Mouse (Mus musculus) thymus, postnatal 25 days (tissue): ENCODE results near the gene Slc45a3.

Source experiments
- DNase-seq: peaks from one replicate; pipeline ENCODE4 v3.0.0; 2022

The Slc45a3 gene

GRCm38 (mm10) chr1:131965818-131966217 is 3.1 kb downstream of the Slc45a3 start:
- DNase-seq, result no peak

- DNase-seq, result no peak
Observed at GRCm38 (mm10) chr1:131967336-131967735, 4.6 kb downstream of the Slc45a3 start.

GRCm38 (mm10) chr1:131968556-131968955 is 5.8 kb downstream of the Slc45a3 start:
- DNase-seq, result no peak

GRCm38 (mm10) chr1:131968983-131969382 is 6.2 kb downstream of the Slc45a3 start:
- DNase-seq, result no peak

GRCm38 (mm10) chr1:131969825-131970224 is 7.1 kb downstream of the Slc45a3 start:
- DNase-seq, result no peak

- no peak for DNase-seq
Observed at GRCm38 (mm10) chr1:131970322-131970660, 7.5 kb downstream of the Slc45a3 start.

GRCm38 (mm10) chr1:131970661-131971520 is 8.1 kb downstream of the Slc45a3 start:
- peak; percentile 26 for DNase-seq

GRCm38 (mm10) chr1:131971771-131972497 is 9.2 kb downstream of the Slc45a3 start:
- DNase-seq, result peak; percentile 27

- DNase-seq, result no peak
Observed at GRCm38 (mm10) chr1:131972498-131973334, 9.9 kb downstream of the Slc45a3 start.

- no peak for DNase-seq
Observed at GRCm38 (mm10) chr1:131973991-131974390, 11.2 kb downstream of the Slc45a3 start.

- no peak for DNase-seq
Observed at GRCm38 (mm10) chr1:131976886-131977285, 14.1 kb downstream of the Slc45a3 start.

- no peak for DNase-seq
Observed at GRCm38 (mm10) chr1:131980471-131980870, 17.7 kb downstream of the Slc45a3 start.

GRCm38 (mm10) chr1:131981378-131982013 is 18.7 kb downstream of the Slc45a3 start:
- DNase-seq, result peak; percentile 82

GRCm38 (mm10) chr1:131982907-131983306 is 20.1 kb downstream of the Slc45a3 start:
- DNase-seq, result peak; percentile 87

GRCm38 (mm10) chr1:131983806-131984205 is 21.0 kb downstream of the Slc45a3 start:
- no peak for DNase-seq

GRCm38 (mm10) chr1:131987432-131987831 is 24.7 kb downstream of the Slc45a3 start:
- no peak for DNase-seq

- DNase-seq, result no peak
Observed at GRCm38 (mm10) chr1:131989476-131989875, 26.7 kb downstream of the Slc45a3 start.

- no peak for DNase-seq
Observed at GRCm38 (mm10) chr1:131990083-131990760, 27.5 kb downstream of the Slc45a3 start.

- DNase-seq, result no peak
Observed at GRCm38 (mm10) chr1:131992561-131993001, 29.8 kb downstream of the Slc45a3 start.

GRCm38 (mm10) chr1:131993169-131994040 is 30.6 kb downstream of the Slc45a3 start:
- no peak for DNase-seq

- peak; percentile 81 for DNase-seq
Observed at GRCm38 (mm10) chr1:131995062-131995461, 32.3 kb downstream of the Slc45a3 start.
